Comparison of ENCODE assay signal across 8 mouse cellular contexts in the genomic region with DNA sequence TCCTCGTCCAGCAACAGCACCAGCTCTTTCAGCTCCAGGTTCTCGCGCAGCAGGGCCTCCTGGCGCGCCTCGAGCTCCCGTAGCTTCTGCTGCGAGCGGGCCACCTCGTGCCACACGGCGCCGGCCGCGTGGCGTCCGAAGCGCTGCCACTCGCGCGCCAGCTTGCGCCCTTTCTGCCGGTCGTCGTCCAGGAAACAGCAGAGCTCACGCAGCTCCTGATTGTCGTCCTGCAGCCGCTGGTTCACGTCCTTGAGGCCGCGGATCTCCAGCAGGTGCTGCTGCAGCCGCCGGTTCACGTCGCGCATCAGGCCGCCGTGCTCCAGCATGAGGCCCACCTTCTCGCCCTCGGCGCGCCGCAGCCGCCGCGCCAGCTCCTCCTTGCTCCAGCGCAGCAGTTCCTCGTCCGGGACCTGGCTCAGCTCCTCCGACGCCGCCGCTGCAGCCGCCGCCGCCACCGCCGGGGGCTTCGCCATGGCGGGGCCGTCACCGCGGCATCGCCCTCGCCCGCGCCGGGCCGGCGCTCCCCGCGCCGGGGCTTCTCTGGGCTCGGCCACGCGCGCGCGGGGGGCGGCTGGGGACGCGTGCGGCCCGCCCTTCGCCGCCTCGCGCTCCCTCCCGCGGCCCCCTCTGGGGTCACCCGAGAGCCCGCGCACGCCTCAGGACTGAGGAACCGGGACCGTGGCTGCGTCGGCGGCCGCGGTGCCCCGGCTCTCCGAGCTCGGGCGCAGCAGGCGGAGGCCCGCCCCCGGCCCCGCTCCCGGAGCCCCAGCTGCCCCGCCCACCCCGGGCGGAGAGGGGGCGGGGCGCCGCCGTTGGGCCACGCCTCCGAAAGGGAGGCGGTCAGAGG. TPM values are rescaled to one million over a fixed set of nuclear protein-coding genes. Genes with fewer than 3 reads are reported as not detected.
A peak's percentile ranks its signal among the peaks of the same experiment; 100 is the strongest.
DNase-seq lines count a peak whose midpoint lies in the region; ATAC-seq and TF ChIP-seq lines count a peak whose summit lies in the region.

A gene (minus strand): TSS at position 765 of the 847 bp plus-strand sequence.

- TF ChIP-seq RAD21 in CH12.LX (IDR thresholded peaks at IDR 0.05; ENCODE audit: low read depth, low read length), result no peak

- H3K9me3 ChIP-seq in CH12.LX (replicated peaks; ENCODE audit: low read length), result no peaks in the 10 kb centered on the region
- no peaks in the 10 kb centered on the region for H3K9me3 ChIP-seq in intestine, postnatal 0 days (ENCODE audit: control insufficient read depth)
- no peaks in the 10 kb centered on the region for H3K9me3 ChIP-seq in liver, embryonic 14.5 days (ENCODE audit: control insufficient read depth, low read length)
- no peaks in the 10 kb centered on the region for H3K9me3 ChIP-seq in neural tube, embryonic 15.5 days (replicated peaks)

- under 1% methylated on average over 109 of the region's 120 CpGs for WGBS in intestine, postnatal 0 days
- WGBS in liver, embryonic 14.5 days (ENCODE audit: insufficient replicate concordance), result under 1% methylated on average over 93 of the region's 120 CpGs
- WGBS in neural tube, embryonic 15.5 days, result under 1% methylated on average over 81 of the region's 120 CpGs

- peaks cover 0 to 16% of the 10 kb centered on the region in 2 experiments for H3K36me3 ChIP-seq in CH12.LX (replicated peaks in 1 of 2; ENCODE audit: control insufficient read depth in 1 of 2, insufficient read depth in 1 of 2, low read length in 1 of 2)
- H3K36me3 ChIP-seq in intestine, postnatal 0 days (ENCODE audit: control insufficient read depth, insufficient read depth), result no peaks in the 10 kb centered on the region; the same call in 1 of the 2 replicates
- no peaks in the 10 kb centered on the region for H3K36me3 ChIP-seq in liver, embryonic 14.5 days (replicated peaks; ENCODE audit: control insufficient read depth, insufficient read depth, low read depth)
- no peaks in the 10 kb centered on the region for H3K36me3 ChIP-seq in neural tube, embryonic 15.5 days

- in situ Hi-C loops in CH12.LX (cut with MboI; ENCODE audit: low pct_ligation_motif_present, low pct_unique_long_range_greater_than_20kb, low sequenced_read_pairs) (loop anchor here (5.0 kb wide), 1 partner anchor 38 kb away; no protein-coding TSS in a partner anchor), Patski (cut with MboI; ENCODE audit: low pct_unique_long_range_greater_than_20kb) (no loop called here)

- peak within 1 kb of the TSS; percentile 55 for H3K4me2 ChIP-seq in CH12.LX (ENCODE audit: insufficient read depth, low read depth, poor library complexity, severe bottlenecking)
- H3K4me2 ChIP-seq in intestine, postnatal 0 days (replicated peaks; ENCODE audit: low read depth), result peak within 1 kb of the TSS; percentile 99
- peak within 1 kb of the TSS; percentile 88 for H3K4me2 ChIP-seq in liver, embryonic 14.5 days (ENCODE audit: low read depth)
- H3K4me2 ChIP-seq in neural tube, embryonic 15.5 days, result peak within 1 kb of the TSS; percentile 95

- H3K4me3 ChIP-seq in CH12.LX (replicated peaks in 1 of 3; ENCODE audit: low read depth in 2 of 3, low read length in 2 of 3, poor library complexity in 1 of 3), result peak within 1 kb of the TSS; percentile 53 to 83 (median 69)
- H3K4me3 ChIP-seq in intestine, postnatal 0 days (ENCODE audit: low read depth, low read length), result peak within 1 kb of the TSS; percentile 73
- H3K4me3 ChIP-seq in liver, embryonic 14.5 days (ENCODE audit: insufficient read depth in 1 of 2, low read depth in 2 of 2, low read length in 2 of 2), result peak within 1 kb of the TSS; percentile 64 to 71
- H3K4me3 ChIP-seq in neural tube, embryonic 15.5 days (replicated peaks), result peak within 1 kb of the TSS; percentile 86

- TF ChIP-seq POLR2A in CH12.LX (IDR thresholded peaks at IDR 0.05; ENCODE audit: low read depth, low read length), result peak; percentile 46; the same call in 1 of the 2 replicates

- TF ChIP-seq CTCF in CH12.LX (conservative IDR thresholded peaks at IDR 0.05 in 1 of 2, IDR thresholded peaks at IDR 0.05 in 1 of 2; ENCODE audit: low read depth in 2 of 2, low read length in 2 of 2) (no peak), Patski (IDR thresholded peaks at IDR 0.05) (no peak)
- TF ChIP-seq CTCF in intestine, postnatal 0 days (IDR thresholded peaks at IDR 0.05; ENCODE audit: low read depth), result peak; percentile 41
- no peak for TF ChIP-seq CTCF in liver, embryonic 14.5 days (IDR thresholded peaks at IDR 0.05; ENCODE audit: low read depth)

- POLR2A ChIA-PET in Patski (lab: Charles Lee), result interaction anchor here (0.9 to 1.4 kb wide), 3 partner anchors 9 to 66 kb away, joined by 3 to 4 read pairs (median 3); no protein-coding TSS in a partner anchor

- CTCF ChIA-PET in Patski (lab: Charles Lee), result interaction anchor here (2.2 kb wide), 1 partner anchor 58 kb away, joined by 4 read pairs; no protein-coding TSS in a partner anchor

- H3K27me3 ChIP-seq in CH12.LX (replicated peaks) (no peaks in the 10 kb centered on the region), Patski (no peaks in the 10 kb centered on the region)
- no peaks in the 10 kb centered on the region for H3K27me3 ChIP-seq in intestine, postnatal 0 days (replicated peaks; ENCODE audit: control insufficient read depth, insufficient read depth, low read length)
- peaks cover 48% of the 10 kb centered on the region for H3K27me3 ChIP-seq in liver, embryonic 14.5 days (ENCODE audit: control insufficient read depth, insufficient read depth, low read length)
- H3K27me3 ChIP-seq in neural tube, embryonic 15.5 days (replicated peaks), result no peaks in the 10 kb centered on the region

- no peak for TF ChIP-seq EP300 in CH12.LX (IDR thresholded peaks at IDR 0.05; ENCODE audit: low read length)
- TF ChIP-seq EP300 in liver, embryonic 14.5 days (IDR thresholded peaks at IDR 0.05; ENCODE audit: low read depth), result no peak

- ATAC-seq in Patski, result no peak
- peak; percentile 2; the same call in 1 of the 2 replicates for ATAC-seq in intestine, postnatal 0 days
- ATAC-seq in liver, embryonic 14.5 days (ENCODE audit: insufficient read depth), result no peak
- no peak for ATAC-seq in neural tube, embryonic 15.5 days (ENCODE audit: low FRiP score)
- no peak for ATAC-seq in monocyte, adult 5-6 weeks (replicated peaks; ENCODE audit: insufficient number of reproducible peaks, low FRiP score, low TSS enrichment, poor library complexity, severe bottlenecking)

- no peak for DNase-seq in CH12.LX (ENCODE audit: extremely low read depth)
- no peak for DNase-seq in Patski (ENCODE audit: low read depth, low spot score)
- peak; percentile 60 for DNase-seq in embryo, embryonic 10 days (ENCODE audit: low spot score)
- DNase-seq in gonadal fat pad, adult 2 months (ENCODE audit: low read depth), result no peak
- no peak for DNase-seq in liver, embryonic 14.5 days (ENCODE audit: low read depth in 3 of 3, low spot score in 3 of 3)

- peaks cover 5 to 54% of the 10 kb centered on the region in 2 experiments; a peak in 3 of 4 replicates for H3K4me1 ChIP-seq in CH12.LX (ENCODE audit: control insufficient read depth in 1 of 2, insufficient read depth in 2 of 2)
- peaks cover 6% of the 10 kb centered on the region; the same call in 1 of the 2 replicates for H3K4me1 ChIP-seq in intestine, postnatal 0 days (replicated peaks; ENCODE audit: control insufficient read depth, insufficient read depth, low read length)
- peaks cover 0 to 23% of the 10 kb centered on the region in 2 experiments; a peak in 2 of 4 replicates for H3K4me1 ChIP-seq in liver, embryonic 14.5 days (replicated peaks; ENCODE audit: control insufficient read depth in 2 of 2, insufficient read depth in 2 of 2, low read length in 1 of 2)
- peaks cover 75% of the 10 kb centered on the region for H3K4me1 ChIP-seq in neural tube, embryonic 15.5 days

- dilution Hi-C loops in CH12.LX (cut with MboI; ENCODE audit: extremely low pct_ligation_motif_present, extremely low pct_unique_long_range_greater_than_20kb, low sequenced_read_pairs), result no loop called here

- no peaks in the 10 kb centered on the region for H3K79me2 ChIP-seq in CH12.LX (replicated peaks; ENCODE audit: control insufficient read depth, extremely low read depth, insufficient read depth, poor library complexity, severe bottlenecking)

- peak within 1 kb of the TSS; percentile 39; the same call in 1 of the 2 replicates for H3K9ac ChIP-seq in CH12.LX (ENCODE audit: insufficient read depth, low read depth)
- peak within 1 kb of the TSS; percentile 81 for H3K9ac ChIP-seq in intestine, postnatal 0 days (ENCODE audit: low read depth, low read length)
- peak within 1 kb of the TSS; percentile 46 for H3K9ac ChIP-seq in liver, embryonic 14.5 days (replicated peaks)
- peak within 1 kb of the TSS; percentile 82 for H3K9ac ChIP-seq in neural tube, embryonic 15.5 days (replicated peaks)

- no peak within 1 kb of the TSS for H3K27ac ChIP-seq in CH12.LX (ENCODE audit: insufficient read depth, low read depth)
- H3K27ac ChIP-seq in intestine, postnatal 0 days (ENCODE audit: low read depth, low read length), result peak within 1 kb of the TSS; percentile 81
- H3K27ac ChIP-seq in liver, embryonic 14.5 days, result no peak within 1 kb of the TSS
- H3K27ac ChIP-seq in neural tube, embryonic 15.5 days (replicated peaks), result peak within 1 kb of the TSS; percentile 98

TF ChIP-seq in CH12.LX, 34 proteins besides CTCF, POLR2A, EP300 and RAD21:
- TF ChIP-seq ELF1 (IDR thresholded peaks at IDR 0.05; ENCODE audit: low read depth, low read length) (no peak), JUN (IDR thresholded peaks at IDR 0.05; ENCODE audit: insufficient read depth, low read depth, low read length) (no peak), MAX (IDR thresholded peaks at IDR 0.05; ENCODE audit: low read length) (peak; percentile 54; the same call in 1 of the 2 replicates), JUND (conservative IDR thresholded peaks at IDR 0.05; ENCODE audit: low read depth, low read length) (no peak), CHD1 (IDR thresholded peaks at IDR 0.05; ENCODE audit: low read depth, low read length) (no peak), KAT2A (IDR thresholded peaks at IDR 0.05; ENCODE audit: insufficient replicate concordance, low read length) (no peak), MYC (IDR thresholded peaks at IDR 0.05; ENCODE audit: low read depth, low read length) (no peak), MAFK (IDR thresholded peaks at IDR 0.05; ENCODE audit: insufficient replicate concordance, low read length) (no peak)

RNA-seq across cellular contexts. Expression of the gene that starts here (rescaled TPM):
- total RNA-seq in CH12.LX (2012; rRNA removed) (14.0 and 14.6 TPM in 2 replicates), CH12.LX (2014; rRNA removed) (14.6 and 15.2 TPM in 2 replicates)
- polyA plus RNA-seq in CH12.LX (2012; ENCODE audit: insufficient read length, low read depth) (25.1 and 32.4 TPM in 2 replicates), Patski (2021) (25.4 TPM)
- polyA plus RNA-seq in gonadal fat pad, adult 2 months (2012; rRNA removed), result 13.0 and 15.6 TPM in 2 replicates
- 10.1 and 12.0 TPM in 2 replicates for polyA plus RNA-seq in intestine, postnatal 0 days (2015; fragmentation: Nextera tagmentation; extraction: Ambion mirVana)
- 1.8 TPM in 2 replicates for polyA plus RNA-seq in liver, embryonic 14.5 days (2012; rRNA removed)
- 1.8 TPM in 2 replicates for polyA plus RNA-seq in liver, embryonic 14.5 days (2014; fragmentation: Nextera tagmentation; extraction: Ambion mirVana)
- polyA plus RNA-seq in neural tube, embryonic 15.5 days (2015; fragmentation: Nextera tagmentation; extraction: Ambion mirVana), result 10.5 and 11.9 TPM in 2 replicates
- 0.32 to 1.4 TPM in 2 of 3 replicates, not detected in the other for total RNA-seq in monocyte, adult 5-6 weeks (2017)

Comparison
In these comparisons a context has a peak if more than half of its experiments do, and no peak if none do; other contexts are left out.
1. H3K27ac ChIP-seq: peak in intestine, postnatal 0 days (single experiment) and neural tube, embryonic 15.5 days (single experiment); none in CH12.LX (single experiment) and liver, embryonic 14.5 days (single experiment).
2. Peak in every context shown above with its lines, with median percentiles within 50 percentile points of each other: H3K4me2 ChIP-seq, H3K4me3 ChIP-seq and H3K9ac ChIP-seq.